Comparison of ENCODE assay signal across 22 mouse cellular contexts in genomic region chr12:34579220-34579619, GRCm38 (mm10).
DNase-seq lines count a peak whose midpoint lies in the region; ATAC-seq lines count a peak whose summit lies in the region.
"Had no signal": no experiment of that assay in that cellular context is flagged by ENCODE, and none has a peak within 500 bp of the region (broad histone marks: within the 10 kb centered on the region; RNA-seq: fewer than 3 reads in every experiment).

No protein-coding gene starts in this region.

- no peaks in the 10 kb centered on the region for H3K9me3 ChIP-seq in heart, embryonic 11.5 days (replicated peaks; ENCODE audit: control insufficient read depth, low read length)
- H3K9me3 ChIP-seq: embryonic facial prominence, embryonic 12.5 days; hindbrain, embryonic 10.5 days; intestine, embryonic 15.5 days had no signal

- no peak for ATAC-seq in heart, embryonic 11.5 days (replicated peaks; ENCODE audit: insufficient number of reproducible peaks, low FRiP score, low TSS enrichment)
- ATAC-seq: activated CD4-positive, CD25-positive, alpha-beta regulatory T cell, adult 4 months; CD4-positive, CD25-positive, alpha-beta regulatory T cell, adult 4 months; forebrain, embryonic 16.5 days; intestine, embryonic 15.5 days; Patski had no signal

- H3K4me2 ChIP-seq in heart, embryonic 11.5 days = no peak overlapping the region
- H3K4me2 ChIP-seq: embryonic facial prominence, embryonic 12.5 days; hindbrain, embryonic 14.5 days; intestine, embryonic 15.5 days had no signal

- no peaks in the 10 kb centered on the region for H3K27me3 ChIP-seq in heart, embryonic 11.5 days (ENCODE audit: control insufficient read depth, insufficient read depth, low read length)
- H3K27me3 ChIP-seq: embryonic facial prominence, embryonic 12.5 days; intestine, embryonic 15.5 days had no signal

- H3K36me3 ChIP-seq in heart, embryonic 11.5 days (ENCODE audit: control insufficient read depth, insufficient read depth, low read length) = no peaks in the 10 kb centered on the region
- H3K36me3 ChIP-seq: embryonic facial prominence, embryonic 12.5 days; G1E; hindbrain, embryonic 10.5 days; intestine, embryonic 15.5 days had no signal

- no peak overlapping the region for H3K9ac ChIP-seq in heart, embryonic 11.5 days (ENCODE audit: low read depth, low read length)
- H3K9ac ChIP-seq: embryonic facial prominence, embryonic 12.5 days; hindbrain, embryonic 14.5 days; intestine, embryonic 15.5 days had no signal

- no peaks in the 10 kb centered on the region for H3K4me1 ChIP-seq in heart, embryonic 11.5 days (ENCODE audit: control insufficient read depth, insufficient read depth, low read length)
- H3K4me1 ChIP-seq: embryonic facial prominence, embryonic 12.5 days; hindbrain, embryonic 10.5 days; intestine, embryonic 15.5 days had no signal

- 37% methylated on average over 1 of the region's 1 CpGs for WGBS in heart, embryonic 11.5 days (ENCODE audit: insufficient replicate concordance)

- no peak overlapping the region for H3K4me3 ChIP-seq in heart, embryonic 11.5 days (ENCODE audit: low read depth, low read length)
- H3K4me3 ChIP-seq: embryonic facial prominence, embryonic 12.5 days; hindbrain, embryonic 10.5 days; intestine, embryonic 15.5 days had no signal

- H3K27ac ChIP-seq in heart, embryonic 11.5 days (ENCODE audit: low read depth, low read length) = peak overlapping the region; percentile 46; the same call in 1 of the 2 replicates
- H3K27ac ChIP-seq: embryonic facial prominence, embryonic 12.5 days; hindbrain, embryonic 10.5 days; hindbrain, embryonic 14.5 days; intestine, embryonic 15.5 days had no signal

- no peak for DNase-seq in heart, adult 11 months
- peak; percentile 33 for DNase-seq in 3T3-L1 (ENCODE audit: low read depth, low spot score)
- peak; percentile 13 for DNase-seq in NIH3T3 (ENCODE audit: low read depth)
- peak; percentile 9 to 20 for DNase-seq in heart, postnatal 10 days
- DNase-seq in urinary bladder, postnatal 10 days (ENCODE audit: low spot score) = no peak
- DNase-seq: adrenal gland, postnatal 14 days; B cell, adult 2 months; cerebellum, adult 11-12 months; cerebellum, adult 9-10 months; cerebellum, postnatal 25 days; gastrocnemius, postnatal 10 days; kidney, adult 18-20 months had no signal

- intact Hi-C loops in heart, postnatal 10 days (cut with DNase I) = no loop called here

Comparison
In these comparisons a context has a peak if more than half of its experiments do, and no peak if none do; other contexts are left out.
1. DNase-seq: peak in 3T3-L1 (single experiment), NIH3T3 (single experiment) and heart, postnatal 10 days (2 of 2); none in heart, adult 11 months (single experiment) and urinary bladder, postnatal 10 days (single experiment).